Mouse (Mus musculus) activated CD4-positive, CD25-positive, alpha-beta regulatory T cell, adult 4 months (primary cell): ENCODE data around the gene Golim4. TPM values are rescaled to one million over a fixed set of nuclear protein-coding genes. Genes with fewer than 3 reads are reported as not detected.

ENCODE experiments used
- ATAC-seq: one replicate; pipeline ENCODE4 v1.8.0; 2017
- polyA plus RNA-seq, 2 experiments: library from polyadenylated mRNA; unstranded; fragments of 100-300 nt; shearing (Covaris generic); gene quantifications; one replicate each; pipeline ENCODE4 v1.2.1; 2017

The Golim4 gene
- polyA plus RNA-seq, 2 experiments from 2014 or later = 8.5 to 8.7 TPM

GRCm38 (mm10) chr3:75925123-75925522 is 31.6 kb downstream of the Golim4 start:
- no peak for ATAC-seq

- no peak for ATAC-seq
Measured at GRCm38 (mm10) chr3:75917770-75918503, 38.8 kb downstream of the Golim4 start.

GRCm38 (mm10) chr3:75912786-75913185 is 44.0 kb downstream of the Golim4 start:
- ATAC-seq = no peak

- ATAC-seq = peak; percentile 7
Measured at GRCm38 (mm10) chr3:75910768-75911167, 46.0 kb downstream of the Golim4 start.

GRCm38 (mm10) chr3:75910257-75910656 is 46.5 kb downstream of the Golim4 start:
- peak; percentile 81 for ATAC-seq

- no peak for ATAC-seq
Measured at GRCm38 (mm10) chr3:75901903-75902598, 54.7 kb downstream of the Golim4 start.

GRCm38 (mm10) chr3:75895075-75895474 is 61.7 kb downstream of the Golim4 start:
- no peak for ATAC-seq

- ATAC-seq = no peak
Measured at GRCm38 (mm10) chr3:75891581-75891980, 65.2 kb downstream of the Golim4 start.

- ATAC-seq = no peak
Measured at GRCm38 (mm10) chr3:75889323-75889722, 67.4 kb downstream of the Golim4 start.

- no peak for ATAC-seq
Measured at GRCm38 (mm10) chr3:75881582-75881981, 75.2 kb downstream of the Golim4 start.

GRCm38 (mm10) chr3:75879269-75879668 is 77.5 kb downstream of the Golim4 start:
- no peak for ATAC-seq

GRCm38 (mm10) chr3:75868886-75869285 is 87.9 kb downstream of the Golim4 start:
- no peak for ATAC-seq

- ATAC-seq = no peak
Measured at GRCm38 (mm10) chr3:75864203-75864602, 92.5 kb downstream of the Golim4 start.

GRCm38 (mm10) chr3:75861677-75862076 is 95.1 kb downstream of the Golim4 start:
- ATAC-seq = peak; percentile 76

GRCm38 (mm10) chr3:75860760-75861159 is 96.0 kb downstream of the Golim4 start:
- no peak for ATAC-seq

GRCm38 (mm10) chr3:75835286-75835967 is 121.3 kb downstream of the Golim4 start:
- no peak for ATAC-seq

GRCm38 (mm10) chr3:75834827-75835226 is 121.9 kb downstream of the Golim4 start:
- peak; percentile 69 for ATAC-seq

Other genes starting within 250 kb of the Golim4 start
- not detected for gene Gm29133, start 208.8 kb downstream of the Golim4 start, polyA plus RNA-seq
- gene Fstl5, start 117.3 kb upstream of the Golim4 start, polyA plus RNA-seq = not detected